Mouse (Mus musculus): ENCODE measurements around the gene Fa2h. TPM values are rescaled to one million over a fixed set of nuclear protein-coding genes. Genes with fewer than 3 reads are reported as not detected.
A peak's percentile ranks its signal among the peaks of the same experiment; 100 is the strongest.
"Not testable (repeated sequence)": the region's sequence is repeated elsewhere in the genome, so short reads cannot be mapped to it uniquely, and the experiment has no call there.

Fa2h gene
- polyA plus RNA-seq, 1 experiment from 2014 or later, result not detected

- peak; percentile 91 for DNase-seq (ENCODE audit: low spot score, missing footprints)
- H3K27me3 ChIP-seq (ENCODE audit: control insufficient read depth, insufficient read depth, low read length), result peaks cover 3% of the 10 kb centered on the region; the same call in 1 of the 2 replicates
- H3K9ac ChIP-seq (ENCODE audit: low read length), result no peak overlapping the region
- 20% methylated on average over 5 of the region's 5 CpGs for WGBS
- ATAC-seq (ENCODE audit: low FRiP score), result no peak
- no peak overlapping the region for H3K4me3 ChIP-seq (ENCODE audit: low read depth, low read length)
- H3K4me1 ChIP-seq (ENCODE audit: control insufficient read depth, insufficient read depth, low read length), result no peaks in the 10 kb centered on the region
- H3K4me2 ChIP-seq, result no peak overlapping the region
- no peak overlapping the region for H3K27ac ChIP-seq (ENCODE audit: low read depth, low read length)
- H3K36me3 ChIP-seq (ENCODE audit: control insufficient read depth, insufficient read depth, low read length), result no peaks in the 10 kb centered on the region
- H3K9me3 ChIP-seq (ENCODE audit: control insufficient read depth, low read length), result no peaks in the 10 kb centered on the region
Observed at GRCm38 (mm10) chr8:111343225-111343624, 50.4 kb downstream of the Fa2h start.

GRCm38 (mm10) chr8:111340186-111340585 lies 53.4 kb downstream of the Fa2h start:
- H3K9ac ChIP-seq (ENCODE audit: low read length), result no peak overlapping the region
- H3K36me3 ChIP-seq (ENCODE audit: control insufficient read depth, insufficient read depth, low read length), result no peaks in the 10 kb centered on the region
- H3K27ac ChIP-seq (ENCODE audit: low read depth, low read length), result no peak overlapping the region
- peaks cover 3% of the 10 kb centered on the region; the same call in 1 of the 2 replicates for H3K4me1 ChIP-seq (ENCODE audit: control insufficient read depth, insufficient read depth, low read length)
- no peak overlapping the region for H3K4me3 ChIP-seq (ENCODE audit: low read depth, low read length)
- WGBS, result 75% methylated on average over 3 of the region's 3 CpGs
- no peak for DNase-seq (ENCODE audit: low spot score, missing footprints)
- H3K4me2 ChIP-seq, result no peak overlapping the region
- H3K27me3 ChIP-seq (ENCODE audit: control insufficient read depth, insufficient read depth, low read length), result peaks cover 13% of the 10 kb centered on the region
- no peaks in the 10 kb centered on the region for H3K9me3 ChIP-seq (ENCODE audit: control insufficient read depth, low read length)
- ATAC-seq (ENCODE audit: low FRiP score), result no peak

- Histone ChIP-seq H3K4me2 (peak overlapping the region; percentile 75), H3K36me3 (ENCODE audit: control insufficient read depth, insufficient read depth, low read length) (no peaks in the 10 kb centered on the region), H3K27me3 (ENCODE audit: control insufficient read depth, insufficient read depth, low read length) (peaks cover 13% of the 10 kb centered on the region), H3K4me1 (ENCODE audit: control insufficient read depth, insufficient read depth, low read length) (peaks cover 3% of the 10 kb centered on the region; the same call in 1 of the 2 replicates), H3K9ac (ENCODE audit: low read length) (no peak overlapping the region), H3K27ac (ENCODE audit: low read depth, low read length) (no peak overlapping the region), H3K4me3 (ENCODE audit: low read depth, low read length) (peak overlapping the region; percentile 37), H3K9me3 (ENCODE audit: control insufficient read depth, low read length) (no peaks in the 10 kb centered on the region)
- WGBS, result 49% methylated on average over 12 of the region's 12 CpGs
- DNase-seq (ENCODE audit: low spot score, missing footprints) (no peak), ATAC-seq (ENCODE audit: low FRiP score) (no peak)
Observed at GRCm38 (mm10) chr8:111338370-111339208, 55.0 kb downstream of the Fa2h start.

GRCm38 (mm10) chr8:111337890-111338347 lies 55.7 kb downstream of the Fa2h start, which contains the start of gene Mlkl:
TSS of gene Mlkl (minus strand) at chr8:111338177.
- Histone ChIP-seq H3K4me3 (ENCODE audit: low read depth, low read length) (peak within 1 kb of the TSS; percentile 37), H3K9ac (ENCODE audit: low read length) (peak within 1 kb of the TSS; percentile 41), H3K27ac (ENCODE audit: low read depth, low read length) (no peak within 1 kb of the TSS), H3K4me1 (ENCODE audit: control insufficient read depth, insufficient read depth, low read length) (peaks cover 3% of the 10 kb centered on the region; the same call in 1 of the 2 replicates), H3K9me3 (ENCODE audit: control insufficient read depth, low read length) (no peaks in the 10 kb centered on the region), H3K27me3 (ENCODE audit: control insufficient read depth, insufficient read depth, low read length) (peaks cover 13% of the 10 kb centered on the region), H3K4me2 (peak within 1 kb of the TSS; percentile 75), H3K36me3 (ENCODE audit: control insufficient read depth, insufficient read depth, low read length) (no peaks in the 10 kb centered on the region)
- WGBS, result 1% methylated on average over 29 of the region's 29 CpGs
- peak; percentile 95 for DNase-seq (ENCODE audit: low spot score, missing footprints)
- ATAC-seq (ENCODE audit: low FRiP score), result no peak

- 32% methylated on average over 17 of the region's 17 CpGs for WGBS
- Histone ChIP-seq H3K27me3 (ENCODE audit: control insufficient read depth, insufficient read depth, low read length) (peaks cover 13% of the 10 kb centered on the region), H3K9me3 (ENCODE audit: control insufficient read depth, low read length) (no peaks in the 10 kb centered on the region), H3K4me3 (ENCODE audit: low read depth, low read length) (peak overlapping the region; percentile 37), H3K36me3 (ENCODE audit: control insufficient read depth, insufficient read depth, low read length) (no peaks in the 10 kb centered on the region), H3K9ac (ENCODE audit: low read length) (peak overlapping the region; percentile 41), H3K27ac (ENCODE audit: low read depth, low read length) (no peak overlapping the region), H3K4me2 (peak overlapping the region; percentile 75), H3K4me1 (ENCODE audit: control insufficient read depth, insufficient read depth, low read length) (peaks cover 3% of the 10 kb centered on the region; the same call in 1 of the 2 replicates)
- no peak for DNase-seq (ENCODE audit: low spot score, missing footprints)
- no peak for ATAC-seq (ENCODE audit: low FRiP score)
Observed at GRCm38 (mm10) chr8:111337311-111337889, 56.2 kb downstream of the Fa2h start.

- peaks cover 13% of the 10 kb centered on the region for H3K27me3 ChIP-seq (ENCODE audit: control insufficient read depth, insufficient read depth, low read length)
- no peak for ATAC-seq (ENCODE audit: low FRiP score)
- no peak overlapping the region for H3K4me3 ChIP-seq (ENCODE audit: low read depth, low read length)
- no peak overlapping the region for H3K4me2 ChIP-seq
- DNase-seq (ENCODE audit: low spot score, missing footprints), result no peak
- WGBS, result 81% methylated on average over 4 of the region's 4 CpGs
- no peaks in the 10 kb centered on the region for H3K36me3 ChIP-seq (ENCODE audit: control insufficient read depth, insufficient read depth, low read length)
- no peak overlapping the region for H3K9ac ChIP-seq (ENCODE audit: low read length)
- H3K9me3 ChIP-seq (ENCODE audit: control insufficient read depth, low read length), result no peaks in the 10 kb centered on the region
- no peak overlapping the region for H3K27ac ChIP-seq (ENCODE audit: low read depth, low read length)
- peaks cover 3% of the 10 kb centered on the region; the same call in 1 of the 2 replicates for H3K4me1 ChIP-seq (ENCODE audit: control insufficient read depth, insufficient read depth, low read length)
Observed at GRCm38 (mm10) chr8:111336692-111337091, 56.9 kb downstream of the Fa2h start.

- 82% methylated on average over 6 of the region's 6 CpGs for WGBS
- DNase-seq (ENCODE audit: low spot score, missing footprints) (no peak), ATAC-seq (ENCODE audit: low FRiP score) (no peak)
- Histone ChIP-seq H3K4me3 (ENCODE audit: low read depth, low read length) (no peak overlapping the region), H3K27me3 (ENCODE audit: control insufficient read depth, insufficient read depth, low read length) (no peaks in the 10 kb centered on the region), H3K9ac (ENCODE audit: low read length) (no peak overlapping the region), H3K9me3 (ENCODE audit: control insufficient read depth, low read length) (no peaks in the 10 kb centered on the region), H3K27ac (ENCODE audit: low read depth, low read length) (no peak overlapping the region), H3K4me1 (ENCODE audit: control insufficient read depth, insufficient read depth, low read length) (no peaks in the 10 kb centered on the region), H3K36me3 (ENCODE audit: control insufficient read depth, insufficient read depth, low read length) (no peaks in the 10 kb centered on the region), H3K4me2 (no peak overlapping the region)
Observed at GRCm38 (mm10) chr8:111325222-111325790, 68.3 kb downstream of the Fa2h start.

- no peak overlapping the region for H3K9ac ChIP-seq (ENCODE audit: low read length)
- H3K36me3 ChIP-seq (ENCODE audit: control insufficient read depth, insufficient read depth, low read length), result no peaks in the 10 kb centered on the region
- ATAC-seq (ENCODE audit: low FRiP score) (no peak), DNase-seq (ENCODE audit: low spot score, missing footprints) (peak; percentile 51)
- H3K4me2 ChIP-seq, result no peak overlapping the region
- H3K4me1 ChIP-seq (ENCODE audit: control insufficient read depth, insufficient read depth, low read length), result no peaks in the 10 kb centered on the region
- H3K27ac ChIP-seq (ENCODE audit: low read depth, low read length), result no peak overlapping the region
- H3K27me3 ChIP-seq (ENCODE audit: control insufficient read depth, insufficient read depth, low read length), result no peaks in the 10 kb centered on the region
- 91% methylated on average over 12 of the region's 12 CpGs for WGBS
- H3K9me3 ChIP-seq (ENCODE audit: control insufficient read depth, low read length), result no peaks in the 10 kb centered on the region
- H3K4me3 ChIP-seq (ENCODE audit: low read depth, low read length), result no peak overlapping the region
Observed at GRCm38 (mm10) chr8:111314729-111315128, 78.9 kb downstream of the Fa2h start.

- not testable (repeated sequence) for H3K27ac ChIP-seq (ENCODE audit: low read depth, low read length); H3K4me1 ChIP-seq (ENCODE audit: control insufficient read depth, insufficient read depth, low read length); ATAC-seq (ENCODE audit: low FRiP score); H3K4me2 ChIP-seq; H3K27me3 ChIP-seq (ENCODE audit: control insufficient read depth, insufficient read depth, low read length); H3K9ac ChIP-seq (ENCODE audit: low read length); H3K4me3 ChIP-seq (ENCODE audit: low read depth, low read length); H3K36me3 ChIP-seq (ENCODE audit: control insufficient read depth, insufficient read depth, low read length); H3K9me3 ChIP-seq (ENCODE audit: control insufficient read depth, low read length)
- WGBS, result 94% methylated on average over 6 of the region's 6 CpGs
- DNase-seq (ENCODE audit: low spot score, missing footprints), result peak; percentile 65
Observed at GRCm38 (mm10) chr8:111313961-111314360, 79.7 kb downstream of the Fa2h start.

All from midbrain, embryonic 11.5 days (tissue).